Mouse (Mus musculus) large intestine, adult 2 months (tissue): ENCODE data around the gene Hectd1. TPM values are rescaled to one million over a fixed set of nuclear protein-coding genes. Genes with fewer than 3 reads are reported as not detected.

ENCODE experiments used
- DNase-seq: peaks from one replicate; pipeline ENCODE4 v3.0.0-alpha.2; 2012; ENCODE audit warnings: low read depth, low spot score
- WGBS: fragments of 180-500 bp; shearing (Covaris S2); methylation state at CpG from one replicate; pipeline ENCODE4 v1.1.7; 2018; 5-methylcytosine and 5-hydroxymethylcytosine counted together
- polyA plus RNA-seq: library from polyadenylated mRNA; depleted of rRNA; stranded (reverse); fragments of >200 nt; gene quantifications from 2 replicates; pipeline ENCODE4 v1.2.3, GENCODE M21; 2012

The Hectd1 gene
- polyA plus RNA-seq, 1 experiment: 10.9 TPM

DNA sequence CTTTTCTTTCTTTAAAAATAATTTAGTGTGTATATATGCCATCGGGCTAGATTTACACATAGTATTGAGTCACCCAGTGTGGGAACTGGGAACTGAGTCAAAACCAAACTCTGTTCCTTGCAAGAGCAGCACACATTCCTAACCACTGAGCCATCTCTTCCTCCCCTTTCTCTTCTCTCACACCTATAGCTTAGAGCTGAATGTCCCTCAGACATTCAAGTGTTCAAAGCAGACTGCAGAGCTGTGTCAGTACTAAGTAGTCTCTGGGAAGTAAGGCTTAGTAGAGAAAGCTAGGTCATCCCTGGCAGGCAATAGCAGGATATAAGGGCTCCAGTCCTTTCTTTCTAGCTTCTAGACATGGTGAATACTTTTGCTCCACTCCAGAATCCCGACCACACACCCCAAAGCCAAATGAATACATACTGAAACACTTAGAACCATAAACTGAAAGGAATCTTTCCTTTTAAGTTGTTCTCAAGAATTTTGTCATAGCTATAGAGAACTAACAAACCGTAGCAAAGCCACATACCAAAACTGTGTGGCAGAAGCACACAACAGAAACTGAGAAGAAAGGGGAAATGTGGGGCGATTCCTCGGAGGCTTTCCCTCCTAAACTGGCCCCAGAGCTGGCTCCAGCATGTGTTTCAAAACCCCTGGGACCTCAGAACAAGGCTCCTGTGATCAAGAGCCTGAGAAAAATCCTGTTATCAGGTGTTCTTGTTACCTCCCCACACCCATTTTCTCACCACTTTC is 17.8 kb downstream of the Hectd1 start:
- 74% methylated on average over 5 of the region's 5 CpGs for WGBS
- DNase-seq: no peak

DNA sequence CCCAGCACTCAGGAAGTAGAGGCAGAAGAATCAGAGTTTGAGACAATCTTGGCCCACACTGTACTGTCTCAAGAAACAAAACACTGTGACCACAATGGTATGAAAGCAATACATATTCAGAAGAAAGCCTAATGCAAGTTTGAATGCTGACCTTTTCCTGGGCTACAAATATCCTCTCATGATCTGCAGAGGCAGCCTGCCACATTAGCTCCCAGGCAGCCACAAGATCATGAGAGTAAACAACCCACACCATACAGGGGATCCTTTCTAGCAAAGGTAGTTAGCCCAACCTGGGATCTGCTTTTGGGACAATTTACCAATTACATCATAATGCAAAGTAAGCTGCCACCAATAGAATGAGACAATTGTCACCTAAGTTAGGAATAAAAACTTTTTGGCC is 18.8 kb downstream of the Hectd1 start:
- no peak for DNase-seq

DNA sequence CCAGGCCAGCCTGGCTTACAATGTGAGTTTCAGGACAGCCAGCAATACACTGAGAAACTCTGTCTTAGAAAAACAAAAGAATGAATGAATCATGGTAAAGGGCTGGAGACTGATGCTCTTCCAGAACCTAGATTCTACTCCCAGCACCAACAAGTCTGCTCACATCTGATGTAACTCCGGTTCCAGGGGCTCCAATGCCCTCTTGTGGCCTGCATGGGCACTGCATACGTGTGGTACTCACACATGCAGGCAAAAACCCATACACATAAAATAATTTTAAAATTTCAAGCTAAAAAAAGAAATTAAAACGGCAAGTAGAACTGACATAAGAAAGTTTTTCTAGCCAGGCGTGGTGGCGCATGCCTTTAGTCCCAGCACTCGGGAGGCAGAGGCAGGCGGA is 44.5 kb downstream of the Hectd1 start:
- no peak for DNase-seq

DNA sequence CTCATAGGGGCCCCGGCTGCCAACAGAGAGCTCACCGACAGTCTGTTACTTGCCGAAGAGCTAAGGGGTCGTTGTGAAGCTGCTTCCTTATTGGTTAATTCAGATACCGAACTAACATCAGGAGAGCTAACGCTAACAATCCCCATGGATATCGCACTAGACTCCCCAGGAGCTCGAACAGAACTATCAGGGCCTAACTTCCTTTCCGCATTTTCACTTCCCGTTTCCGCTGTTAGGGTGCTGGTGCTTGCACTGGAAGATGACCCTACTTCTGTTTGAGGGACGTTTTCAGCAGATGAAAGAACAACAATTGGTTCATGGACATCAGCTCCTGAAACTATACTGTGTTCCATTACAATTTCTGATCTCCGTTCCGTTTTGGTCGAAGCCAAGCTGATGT is 60.6 kb downstream of the Hectd1 start:
- DNase-seq: no peak
- WGBS: 92% methylated on average over 15 of the region's 15 CpGs

More for the DNA sequence above, 44.5 kb downstream of the Hectd1 start:
- 93% methylated on average over 7 of the region's 7 CpGs for WGBS

DNA sequence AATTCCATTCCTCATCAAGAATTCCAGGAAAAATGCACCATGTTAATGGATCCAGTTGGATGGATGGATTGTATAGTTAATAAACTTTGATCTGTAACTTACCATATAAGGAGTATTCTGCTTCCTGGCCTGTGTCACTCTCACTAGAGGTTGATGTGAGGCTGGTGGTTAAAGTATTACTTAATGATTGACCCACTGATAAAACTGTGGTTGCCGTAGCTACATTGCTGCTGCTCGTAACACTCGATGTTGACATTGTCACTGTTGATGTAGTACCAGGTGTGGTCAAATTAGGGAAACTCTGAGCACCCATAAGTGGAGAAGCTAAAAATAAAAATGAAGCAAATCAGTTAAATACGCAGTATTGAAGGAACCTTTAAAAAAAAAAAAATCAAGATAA is 61.9 kb downstream of the Hectd1 start:
- 37% methylated on average over 4 of the region's 4 CpGs for WGBS
- no peak for DNase-seq

DNA sequence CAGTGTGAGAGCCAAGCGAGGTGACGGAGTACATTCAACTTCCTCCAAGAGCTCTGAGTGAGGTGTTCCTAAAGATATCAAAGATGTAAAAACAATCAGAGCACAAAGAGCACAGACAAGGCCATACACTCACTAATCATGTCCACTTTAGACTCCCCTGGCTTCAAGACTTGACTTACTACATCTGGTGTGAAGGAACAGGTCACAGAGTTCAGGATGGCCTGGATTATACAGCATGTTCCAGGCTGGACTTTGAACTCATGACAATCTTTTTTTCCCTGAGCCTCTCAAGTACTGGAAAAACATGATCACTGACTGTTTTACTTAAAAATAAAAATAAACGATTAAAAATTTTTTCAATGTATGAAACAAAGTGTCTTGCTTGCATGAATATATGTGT is 70.0 kb downstream of the Hectd1 start:
- no peak for DNase-seq
- 92% methylated on average over 3 of the region's 3 CpGs for WGBS

DNA sequence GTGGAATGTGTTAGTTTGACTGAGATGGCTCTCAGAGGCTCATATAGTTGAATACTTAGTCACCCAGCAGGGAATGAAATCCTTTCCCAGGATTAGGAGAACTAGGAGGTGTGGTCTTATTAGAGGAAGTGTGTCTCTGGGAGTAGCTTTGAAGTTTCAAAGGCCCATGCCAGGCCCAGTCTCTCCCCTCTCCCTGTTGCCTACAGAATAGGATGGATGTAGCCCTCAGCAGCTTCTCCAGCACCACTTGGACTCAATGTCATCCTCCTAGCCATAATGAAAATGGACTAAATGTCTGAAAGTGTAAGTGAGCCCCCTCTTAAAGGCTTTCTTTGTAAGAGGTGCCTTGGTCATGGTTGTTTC is 72.8 kb downstream of the Hectd1 start:
- DNase-seq: no peak

DNA sequence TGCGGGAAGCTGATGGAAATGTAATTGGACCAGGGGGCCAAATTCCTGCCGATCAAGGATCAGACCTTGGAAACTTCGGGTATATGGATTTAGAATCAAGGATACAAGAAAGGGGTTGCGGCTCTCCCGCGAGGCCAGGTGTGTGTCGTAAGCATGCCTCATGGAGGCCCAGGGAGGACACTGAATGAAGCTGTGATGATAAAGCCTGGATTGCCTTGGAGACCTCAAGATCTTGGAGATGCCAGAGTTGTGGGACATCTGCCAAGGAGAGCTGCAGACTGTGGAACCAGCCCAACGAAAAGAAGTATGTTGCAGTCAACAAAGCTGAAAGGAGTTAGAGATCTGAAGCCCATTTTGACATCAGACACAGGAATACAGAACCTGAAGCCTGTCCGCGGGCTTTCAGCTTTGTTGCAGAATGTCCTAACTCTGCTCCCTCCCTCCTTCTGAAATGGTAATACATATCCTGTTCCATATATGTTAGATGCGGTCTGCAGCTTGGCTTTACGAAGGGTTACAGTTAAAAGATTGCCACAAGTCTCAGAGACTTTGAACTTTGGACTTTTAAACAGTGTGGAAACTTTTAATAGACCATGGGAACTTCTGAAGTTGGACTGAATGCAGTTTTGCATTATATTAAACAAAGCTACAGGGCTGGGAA is 73.3 kb downstream of the Hectd1 start:
- 57% methylated on average over 12 of the region's 12 CpGs for WGBS
- DNase-seq: peak; percentile 35

DNA sequence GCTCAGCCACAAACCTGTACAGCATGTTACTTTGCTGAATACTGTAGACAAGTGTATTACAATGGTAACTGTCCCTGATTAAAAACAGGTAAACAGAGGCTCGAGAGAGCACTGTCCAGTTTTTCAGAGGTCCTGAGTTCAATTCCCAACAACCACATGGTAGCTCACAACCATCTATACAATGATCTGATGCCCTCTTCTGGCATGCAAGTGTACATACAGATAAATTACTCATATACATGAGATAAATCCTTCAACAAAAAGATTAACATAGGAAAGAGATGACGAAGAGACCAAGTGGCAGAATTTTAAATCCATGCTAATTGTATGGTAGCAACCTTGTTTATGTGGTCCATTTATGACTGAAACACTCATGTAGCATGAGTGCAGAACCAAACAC is 82.0 kb downstream of the Hectd1 start:
- 87% methylated on average over 2 of the region's 2 CpGs for WGBS
- no peak for DNase-seq

DNA sequence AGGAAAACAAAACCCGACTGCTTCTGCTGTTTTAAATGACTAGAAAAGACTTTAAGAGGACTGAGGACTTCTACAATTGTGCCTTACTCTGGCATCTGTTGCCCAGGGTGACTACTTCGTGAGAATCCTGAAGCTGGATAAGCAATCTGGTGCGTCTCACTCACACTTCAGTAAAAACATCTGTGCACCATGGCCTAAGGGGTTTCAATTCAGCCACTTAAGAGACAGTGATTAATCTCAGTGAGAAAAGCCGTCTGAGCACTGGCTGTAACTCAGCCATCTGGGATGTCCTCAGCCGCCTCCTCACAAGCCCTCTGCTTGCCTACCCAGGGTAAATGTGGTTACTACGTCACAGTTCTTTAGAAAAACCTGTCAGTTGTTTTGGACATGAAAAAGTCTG is 84.4 kb downstream of the Hectd1 start:
- DNase-seq: no peak
- WGBS: 81% methylated on average over 6 of the region's 6 CpGs

DNA sequence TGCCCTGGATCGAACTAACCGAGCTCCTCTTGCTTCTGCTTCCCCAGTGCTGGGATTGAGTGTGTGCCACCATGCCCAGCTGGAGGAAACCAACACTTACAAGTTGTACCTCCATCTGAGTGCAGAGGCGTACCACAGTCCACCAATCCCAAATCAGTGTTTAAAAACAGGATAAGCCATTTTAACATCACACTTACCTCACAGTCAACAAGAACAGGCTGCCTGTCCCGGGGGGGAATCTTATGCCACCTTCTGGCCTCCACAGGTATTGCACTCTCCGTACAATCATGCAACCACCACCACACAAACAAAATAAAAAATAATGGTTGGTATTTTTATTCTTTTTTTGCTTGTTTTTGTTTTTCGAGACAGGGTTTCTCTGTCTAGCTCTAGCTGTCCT is 87.6 kb downstream of the Hectd1 start:
- DNase-seq: no peak
- WGBS: 84% methylated on average over 6 of the region's 6 CpGs

DNA sequence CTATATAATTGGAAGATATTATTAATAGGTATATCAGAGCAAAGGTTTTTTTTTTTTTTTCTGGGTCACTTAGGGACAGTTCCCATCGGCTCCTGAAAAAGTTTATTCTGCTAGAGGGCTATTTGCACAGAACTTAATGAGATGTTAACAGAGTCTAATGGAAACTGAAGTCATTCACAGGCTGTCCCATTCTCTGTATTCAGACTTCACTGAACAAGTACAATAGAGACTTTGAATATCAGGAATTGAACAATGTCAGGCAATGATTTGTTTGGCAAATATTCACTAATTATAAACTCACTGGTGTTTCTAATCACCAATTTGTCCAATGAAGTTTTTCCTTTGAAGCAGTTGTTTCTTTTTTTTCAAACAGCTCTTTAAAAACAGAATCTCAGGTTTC is 92.5 kb downstream of the Hectd1 start:
- WGBS: 63% methylated on average over 1 of the region's 1 CpGs

DNA sequence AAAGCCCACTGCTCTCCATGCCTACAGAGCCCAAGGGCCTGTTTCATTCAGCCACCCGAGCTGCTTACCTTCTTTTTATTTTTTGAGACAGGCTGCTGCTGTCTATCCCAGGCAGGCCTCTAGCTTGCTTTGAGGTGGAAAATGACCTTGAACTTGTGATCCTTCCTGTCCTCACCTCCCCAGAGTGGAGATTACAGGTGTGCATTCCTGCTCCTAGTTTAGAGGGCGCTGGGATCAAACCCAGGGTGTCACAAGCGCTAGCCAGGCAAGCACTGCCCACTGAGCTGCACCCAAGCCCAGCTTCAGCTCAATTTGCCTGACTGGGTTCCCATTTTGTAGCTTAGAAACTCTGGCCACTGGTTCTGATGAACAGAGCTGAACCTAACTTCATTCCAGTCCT is 93.0 kb downstream of the Hectd1 start:
- 63% methylated on average over 3 of the region's 3 CpGs for WGBS

More for the DNA sequence above, 92.5 kb downstream of the Hectd1 start:
- DNase-seq: no peak

DNA sequence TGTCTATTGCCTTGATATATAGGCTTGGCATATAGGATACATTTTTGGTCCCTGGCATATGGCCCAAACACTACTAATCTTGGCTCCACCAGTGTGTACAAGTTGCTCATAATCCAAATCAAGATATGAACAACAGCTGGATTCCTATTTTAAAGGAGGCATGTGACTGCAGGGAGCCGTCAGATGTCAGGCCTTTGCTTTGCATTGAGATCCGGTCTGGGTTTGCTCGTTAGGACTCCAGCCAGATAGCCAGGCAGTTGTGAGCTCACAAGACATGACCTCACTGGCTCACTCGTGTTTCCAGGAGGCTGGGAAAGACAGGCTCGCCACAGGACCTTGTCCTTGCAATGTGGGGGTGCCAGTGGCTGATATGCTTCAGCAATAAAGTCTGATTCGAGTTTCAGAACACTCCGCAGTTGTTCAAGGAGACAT is 93.5 kb downstream of the Hectd1 start:
- WGBS: 22% methylated on average over 7 of the region's 7 CpGs
- DNase-seq: no peak

More for the DNA sequence above, 93.0 kb downstream of the Hectd1 start:
- no peak for DNase-seq

DNA sequence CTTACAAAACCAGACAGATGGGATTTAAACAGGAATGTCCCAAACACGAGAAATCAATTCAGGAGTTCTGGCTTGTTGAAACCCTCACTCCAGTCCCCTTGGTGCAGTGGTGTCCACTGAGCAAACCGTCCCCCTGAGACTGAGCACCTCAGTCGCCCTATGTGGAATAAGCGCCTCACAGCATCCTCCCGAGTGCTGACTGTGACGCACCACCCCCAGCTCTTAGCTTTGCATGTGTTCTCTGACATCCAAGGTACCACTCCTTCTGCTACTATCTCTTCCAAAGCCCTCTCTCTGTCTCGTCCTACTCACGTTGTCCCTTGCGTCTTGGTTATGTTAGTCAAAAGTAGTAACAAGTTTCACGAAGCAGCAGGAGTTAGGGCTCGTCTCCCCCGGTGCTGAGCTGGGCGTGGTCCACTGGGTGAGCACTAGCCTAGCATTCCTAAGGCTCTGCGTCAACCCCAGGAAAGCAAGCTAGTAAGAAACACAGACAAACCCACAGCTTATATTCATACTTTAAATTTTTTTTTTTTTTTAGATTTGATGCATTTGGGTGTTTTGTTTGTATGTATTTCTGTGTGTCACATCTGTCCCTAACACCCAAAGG is 94.6 kb downstream of the Hectd1 start:
- WGBS: 45% methylated on average over 14 of the region's 14 CpGs
- no peak for DNase-seq

DNA sequence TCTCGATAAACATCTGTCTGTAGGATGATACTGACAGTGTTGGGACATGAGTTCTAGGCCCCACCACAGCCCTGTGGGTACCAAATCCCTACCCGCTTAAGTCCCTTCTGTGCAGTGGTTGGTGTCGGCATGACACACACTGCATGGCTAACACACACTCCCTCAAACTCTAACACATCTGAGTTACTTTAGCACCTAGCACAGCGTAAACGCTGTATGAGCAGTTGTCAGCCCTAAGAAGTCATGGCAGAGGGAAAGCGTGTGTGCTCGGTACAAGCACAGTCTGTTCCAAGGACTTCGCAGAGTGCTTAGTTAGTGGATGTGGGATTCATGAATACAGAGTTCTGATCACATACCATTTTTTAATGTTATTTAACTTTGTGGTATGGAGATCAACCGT is 99.5 kb downstream of the Hectd1 start:
- WGBS: 95% methylated on average over 9 of the region's 9 CpGs
- no peak for DNase-seq

DNA sequence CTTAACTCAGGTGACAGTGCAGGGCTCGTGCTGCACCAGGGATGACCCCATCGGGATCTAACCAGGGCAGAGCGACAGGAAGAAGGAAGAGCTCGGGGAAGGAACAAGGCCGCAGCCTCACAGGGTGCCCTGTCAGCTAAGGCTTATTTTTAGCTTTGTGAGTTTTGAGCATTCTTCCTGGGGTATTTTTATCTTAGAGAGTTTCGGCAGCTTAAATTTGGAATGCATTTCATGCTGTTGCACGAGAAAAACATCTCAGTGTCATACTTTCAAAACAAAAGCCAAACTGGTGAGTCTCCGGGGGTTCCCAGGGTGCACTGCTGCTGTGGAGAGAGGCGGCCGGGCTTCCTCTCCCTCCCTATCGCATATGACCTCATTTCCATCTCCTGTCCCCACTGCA is 100.3 kb downstream of the Hectd1 start:
- 54% methylated on average over 11 of the region's 11 CpGs for WGBS
- no peak for DNase-seq

DNA sequence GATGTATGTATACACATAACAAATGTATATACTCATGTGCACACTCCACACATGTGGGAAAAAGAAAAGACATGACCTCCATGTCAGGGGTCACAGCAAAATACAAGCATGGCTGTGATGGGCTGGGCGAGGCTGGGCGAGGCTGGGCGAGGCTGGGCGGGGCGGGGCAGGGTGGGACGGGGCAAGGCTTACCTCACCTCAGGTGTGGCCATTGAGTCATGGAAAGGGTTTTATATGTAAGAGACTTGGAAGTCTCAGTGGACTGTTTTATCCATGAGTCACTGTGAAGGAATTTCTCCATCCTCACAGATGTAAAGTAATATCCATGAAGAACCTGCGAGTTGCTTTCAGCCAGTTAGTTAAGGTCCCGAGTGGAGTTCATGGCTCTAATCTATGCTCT is 107.5 kb downstream of the Hectd1 start:
- no peak for DNase-seq
- 61% methylated on average over 8 of the region's 8 CpGs for WGBS

DNA sequence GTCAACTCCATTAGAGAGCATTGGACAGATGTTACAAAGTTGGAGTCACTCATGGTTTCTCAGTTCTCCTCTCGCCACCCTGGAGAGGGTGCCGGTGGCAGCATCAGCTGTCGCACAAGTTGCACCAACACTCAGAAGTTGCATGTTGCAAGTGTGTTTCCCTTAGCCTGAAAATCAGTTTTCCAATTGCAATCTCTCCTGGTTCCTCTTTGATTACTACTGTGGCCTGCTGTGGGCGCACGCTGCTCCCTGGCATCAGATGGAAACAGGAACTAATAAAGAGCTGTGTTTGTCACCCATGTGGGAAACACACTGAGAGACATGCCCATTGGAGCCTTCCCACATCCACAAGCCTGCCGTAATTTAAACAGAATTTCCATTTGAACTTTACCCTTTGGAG is 110.7 kb downstream of the Hectd1 start:
- 89% methylated on average over 6 of the region's 6 CpGs for WGBS
- no peak for DNase-seq

DNA sequence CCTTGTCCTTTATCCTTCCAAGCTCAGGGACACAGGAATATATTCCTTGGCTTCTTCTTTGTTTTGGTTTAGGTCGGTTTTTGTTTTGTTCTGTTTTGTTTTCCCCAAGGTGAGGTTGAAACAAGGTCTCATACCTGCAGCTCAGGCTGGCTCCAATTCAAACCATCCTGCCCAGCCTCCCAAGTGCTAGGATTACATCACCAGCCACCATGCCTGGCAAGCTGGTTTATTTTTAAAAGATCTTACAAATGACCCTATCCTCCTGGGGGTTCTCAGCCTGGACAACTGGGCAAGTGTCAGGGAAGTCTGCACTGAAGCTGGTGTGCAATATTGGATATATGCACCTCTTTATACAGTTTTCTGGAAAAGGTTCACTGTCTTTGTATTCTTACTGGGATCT is 116.7 kb downstream of the Hectd1 start:
- no peak for DNase-seq
- whole genome bisulfite sequencing: 70% methylated on average over 1 of the region's 1 CpGs

DNA sequence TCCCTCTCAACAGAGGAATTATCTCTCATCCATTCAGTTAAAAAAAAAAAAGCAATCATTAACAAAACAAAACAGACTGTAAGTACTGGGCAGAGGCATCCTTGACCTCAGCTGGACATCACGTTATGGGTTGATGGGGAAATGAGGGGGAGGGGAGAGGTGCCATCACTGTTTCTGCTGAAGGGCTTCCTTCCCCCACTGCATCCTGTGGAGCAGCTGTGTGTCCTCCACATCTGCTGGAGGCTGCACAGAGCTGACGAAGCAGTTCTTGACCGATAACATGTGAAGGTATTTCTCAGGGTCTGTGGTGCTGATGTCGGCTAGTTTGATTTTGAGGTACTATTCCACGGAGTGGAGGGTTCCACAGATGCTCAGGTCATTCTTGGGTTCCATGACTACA is 119.2 kb downstream of the Hectd1 start:
- 76% methylated on average over 5 of the region's 5 CpGs for WGBS
- no peak for DNase-seq
